Mouse (Mus musculus) midbrain, embryonic 10.5 days (tissue): ENCODE results near the gene Spice1. TPM values are rescaled to one million over a fixed set of nuclear protein-coding genes. Genes with fewer than 3 reads are reported as not detected.

Source experiments
- DNase-seq: peaks from one replicate; pipeline ENCODE4 v3.0.0-alpha.2; 2017; ENCODE audit warnings: low spot score
- H3K27ac ChIP-seq: fragments of 300-500 bp; sonication (generic); replicated peaks from 2 replicates; pipeline ENCODE4 v1.5.1; 2016; ENCODE audit warnings: mild to moderate bottlenecking
- H3K27me3 ChIP-seq: fragments of 300-500 bp; sonication (generic); 2 replicates; pipeline ENCODE4 v1.6.1; 2016; ENCODE audit warnings: low read depth, mild to moderate bottlenecking; ENCODE audit not compliant: poor library complexity, severe bottlenecking
- H3K36me3 ChIP-seq: fragments of 300-500 bp; sonication (generic); 2 replicates; pipeline ENCODE4 v1.6.1; 2016; ENCODE audit warnings: mild to moderate bottlenecking, moderate library complexity
- H3K4me1 ChIP-seq: fragments of 300-500 bp; sonication (generic); 2 replicates; pipeline ENCODE4 v1.6.1; 2016
- H3K4me3 ChIP-seq: fragments of 300-500 bp; sonication (generic); 2 replicates; pipeline ENCODE4 v1.5.1; 2016; ENCODE audit warnings: mild to moderate bottlenecking, moderate library complexity
- H3K9me3 ChIP-seq: fragments of 300-500 bp; sonication (generic); replicated peaks from 2 replicates; pipeline ENCODE4 v1.6.1; 2016; ENCODE audit warnings: mild to moderate bottlenecking
- WGBS: fragments of 180-500 bp; shearing (Covaris S2); methylation state at CpG from one replicate; pipeline ENCODE4 v1.1.7; 2016; 5-methylcytosine and 5-hydroxymethylcytosine counted together
- polyA plus RNA-seq: library from polyadenylated mRNA; unstranded; fragments of >200 nt; fragmentation: Nextera tagmentation; extraction: Ambion mirVana; gene quantifications from 2 replicates; pipeline ENCODE4 v1.2.1, GENCODE M21; 2016

Spice1 gene
- polyA plus RNA-seq, 1 experiment from 2014 or later = 34.1 TPM

DNA sequence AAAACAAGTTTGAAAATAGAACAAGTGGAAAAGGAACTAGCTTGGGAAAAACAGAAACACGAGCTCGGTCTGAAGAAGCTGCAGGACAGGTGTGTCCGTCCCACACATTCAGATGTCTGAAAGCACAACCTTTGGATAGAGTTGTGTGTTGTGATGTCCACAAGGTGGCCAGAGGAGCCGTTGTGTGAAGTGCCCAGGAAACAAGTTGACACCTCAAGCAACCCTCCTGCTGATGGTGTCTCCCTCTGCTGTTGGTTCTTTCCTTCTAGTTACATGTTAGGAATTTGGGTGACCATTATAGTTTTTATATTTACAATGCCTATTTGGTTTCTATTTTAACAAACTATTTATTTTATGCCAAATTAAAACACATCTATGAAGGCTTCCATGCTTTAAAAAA lies 88.6 kb downstream of the Spice1 start:
- no peaks in the 10 kb centered on the region for H3K9me3 ChIP-seq
- H3K4me1 ChIP-seq = no peaks in the 10 kb centered on the region
- H3K4me3 ChIP-seq = no peak overlapping the region
- no peaks in the 10 kb centered on the region for H3K36me3 ChIP-seq
- H3K27me3 ChIP-seq = no peaks in the 10 kb centered on the region
- WGBS = 74% methylated on average over 4 of the region's 4 CpGs
- DNase-seq = no peak
- no peak overlapping the region for H3K27ac ChIP-seq

Other genes starting within 250 kb of the Spice1 start
- 43.3 and 55.5 TPM in 2 replicates for gene Atp6v1a, start 207.4 kb upstream of the Spice1 start, polyA plus RNA-seq
- gene Naa50, start 207.3 kb upstream of the Spice1 start, polyA plus RNA-seq = 129 and 143 TPM in 2 replicates
- 1.7 and 2.3 TPM in 2 replicates for gene Usf3, start 173.9 kb upstream of the Spice1 start, polyA plus RNA-seq
- 0.05 and 0.10 TPM in 2 replicates for gene Sidt1, start 13.9 kb upstream of the Spice1 start, polyA plus RNA-seq
- gene Cfap44, start 47.7 kb downstream of the Spice1 start, polyA plus RNA-seq = 0.84 and 1.0 TPM in 2 replicates
- gene Boc, start 211.8 kb downstream of the Spice1 start, polyA plus RNA-seq = 30.8 and 37.1 TPM in 2 replicates